Mouse (Mus musculus): ENCODE data around the gene Dclk1. TPM values are rescaled to one million over a fixed set of nuclear protein-coding genes. Genes with fewer than 3 reads are reported as not detected.

The Dclk1 gene
- 2.4 TPM for polyA plus RNA-seq (2014; fragmentation: Illumina TruSeq; extraction: RNeasy Lipid Tissue Mini Kit (QIAGEN cat#74804); ENCODE audit: low read depth, low replicate concordance)

DNA sequence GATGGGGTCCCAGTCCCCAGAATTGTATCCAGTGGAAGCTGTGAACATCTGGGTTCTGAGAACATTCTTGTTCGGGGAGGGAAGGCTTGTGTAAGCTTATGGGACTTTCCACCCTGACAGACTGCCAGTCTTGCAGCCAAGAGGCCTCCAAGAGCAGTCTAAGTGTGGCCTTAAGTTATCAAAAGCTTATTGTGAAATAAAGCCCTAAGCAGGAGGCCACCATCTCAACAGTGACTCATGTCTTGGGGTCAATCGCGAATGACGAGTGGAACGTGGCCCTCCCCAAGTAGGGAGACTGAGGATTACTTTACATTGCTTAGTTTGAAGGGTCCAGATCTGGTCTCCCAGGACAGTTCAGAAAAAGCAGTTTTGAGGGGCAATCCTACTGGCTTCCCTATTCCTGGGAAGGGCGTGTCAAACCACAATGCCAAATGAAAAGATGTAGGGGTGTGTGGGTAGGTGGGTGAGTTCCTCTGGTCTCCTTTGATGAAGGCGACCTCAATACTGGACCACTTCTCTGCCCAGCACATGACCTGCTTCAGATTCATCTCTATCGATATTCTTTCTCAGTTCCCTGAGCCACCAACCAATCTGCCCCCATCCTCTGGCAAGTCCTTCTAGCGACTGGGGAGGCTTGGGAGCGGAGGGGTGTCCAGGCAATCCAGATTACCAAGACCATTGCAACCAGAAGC is at the start of gene Dclk1:
TSS of gene Dclk1 (plus strand) at position 635 of the 692 bp plus-strand sequence.

GRCm38 (mm10) chr3:55472110-55472509 is 229.9 kb downstream of the Dclk1 start, which contains the start of gene Gm21954:
TSS of gene Gm21954 (minus strand) at chr3:55472210.

Other genes starting within 250 kb of the Dclk1 start
- 98.5 TPM for gene Ccna1, start 186.9 kb upstream of the Dclk1 start, polyA plus RNA-seq (2014; fragmentation: Illumina TruSeq; extraction: RNeasy Lipid Tissue Mini Kit (QIAGEN cat#74804); ENCODE audit: low read depth, low replicate concordance)
- 23.9 TPM for gene Spg20, start 130.3 kb upstream of the Dclk1 start, polyA plus RNA-seq (2014; fragmentation: Illumina TruSeq; extraction: RNeasy Lipid Tissue Mini Kit (QIAGEN cat#74804); ENCODE audit: low read depth, low replicate concordance)
- gene Ccdc169, start 105.0 kb upstream of the Dclk1 start, polyA plus RNA-seq (2014; fragmentation: Illumina TruSeq; extraction: RNeasy Lipid Tissue Mini Kit (QIAGEN cat#74804); ENCODE audit: low read depth, low replicate concordance): 348 TPM
- 12.6 TPM for gene Sohlh2, start 60.3 kb upstream of the Dclk1 start, polyA plus RNA-seq (2014; fragmentation: Illumina TruSeq; extraction: RNeasy Lipid Tissue Mini Kit (QIAGEN cat#74804); ENCODE audit: low read depth, low replicate concordance)
- gene Gm21954, start 229.8 kb downstream of the Dclk1 start, polyA plus RNA-seq (2014; fragmentation: Illumina TruSeq; extraction: RNeasy Lipid Tissue Mini Kit (QIAGEN cat#74804); ENCODE audit: low read depth, low replicate concordance): not detected